Mouse (Mus musculus): ENCODE measurements around the gene Opa1. TPM values are rescaled to one million over a fixed set of nuclear protein-coding genes. Genes with fewer than 3 reads are reported as not detected.

The Opa1 gene
- polyA plus RNA-seq, 1 experiment from 2014 or later, result 64.8 TPM

- WGBS, result 36% methylated on average over 11 of the region's 11 CpGs
- no peak overlapping the region for H3K4me3 ChIP-seq (ENCODE audit: low read depth, low read length)
- peaks cover 17% of the 10 kb centered on the region; the same call in 1 of the 2 replicates for H3K4me1 ChIP-seq (ENCODE audit: control insufficient read depth, insufficient read depth, low read length)
- no peaks in the 10 kb centered on the region for H3K27me3 ChIP-seq (ENCODE audit: control insufficient read depth, insufficient read depth, low read length)
- H3K9ac ChIP-seq (replicated peaks; ENCODE audit: low read depth, low read length), result no peak overlapping the region
- H3K36me3 ChIP-seq (ENCODE audit: control insufficient read depth, insufficient read depth, low read length), result no peaks in the 10 kb centered on the region
- no peak overlapping the region for H3K27ac ChIP-seq (ENCODE audit: low read depth, low read length)
- no peaks in the 10 kb centered on the region for H3K9me3 ChIP-seq (ENCODE audit: control insufficient read depth, low read length)
- no peak overlapping the region for H3K4me2 ChIP-seq (ENCODE audit: low read depth, low read length)
- ATAC-seq (ENCODE audit: low read depth), result no peak
Observed at GRCm38 (mm10) chr16:29689187-29689819, 110.2 kb downstream of the Opa1 start.

DNA sequence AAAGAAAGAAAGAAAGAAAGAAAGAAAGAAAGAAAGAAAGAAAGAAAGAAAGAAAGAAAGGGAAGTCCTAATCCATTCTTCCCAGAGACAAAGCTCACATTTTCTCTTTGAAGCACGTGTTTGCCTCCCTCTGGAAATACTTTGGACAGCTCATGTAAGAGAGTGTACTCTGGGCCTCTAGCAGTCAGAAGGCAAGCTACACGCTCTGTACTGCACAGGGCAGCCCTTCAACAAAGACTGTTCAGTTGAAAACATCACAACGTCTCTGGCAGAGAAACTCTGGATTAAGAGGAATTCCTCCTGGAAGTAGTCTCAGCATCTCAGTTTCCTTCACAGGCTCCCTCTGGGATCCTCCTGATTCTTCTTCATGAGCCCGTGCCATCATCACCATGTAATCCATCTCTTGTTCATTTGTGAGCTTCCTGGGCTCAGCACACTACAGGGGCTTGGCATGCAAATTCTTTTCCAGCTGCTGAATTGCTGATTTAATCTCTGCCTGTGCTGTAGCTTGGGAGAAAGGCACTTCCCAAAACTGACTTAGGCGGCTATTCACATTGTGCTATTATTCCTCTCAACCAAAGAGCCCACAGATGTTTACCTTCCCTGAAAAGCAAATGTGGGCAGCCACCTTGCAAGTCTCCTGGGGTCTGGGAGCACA, 114.0 kb downstream of the Opa1 start:
- H3K4me2 ChIP-seq (ENCODE audit: low read depth, low read length), result no peak overlapping the region
- H3K9ac ChIP-seq (replicated peaks; ENCODE audit: low read depth, low read length), result no peak overlapping the region
- H3K27me3 ChIP-seq (ENCODE audit: control insufficient read depth, insufficient read depth, low read length), result no peaks in the 10 kb centered on the region
- H3K27ac ChIP-seq (ENCODE audit: low read depth, low read length), result peak overlapping the region; percentile 40; the same call in 1 of the 2 replicates
- 28% methylated on average over 5 of the region's 5 CpGs for WGBS
- ATAC-seq (ENCODE audit: low read depth), result no peak
- no peaks in the 10 kb centered on the region for H3K36me3 ChIP-seq (ENCODE audit: control insufficient read depth, insufficient read depth, low read length)
- no peak overlapping the region for H3K4me3 ChIP-seq (ENCODE audit: low read depth, low read length)
- H3K4me1 ChIP-seq (ENCODE audit: control insufficient read depth, insufficient read depth, low read length), result peaks cover 18% of the 10 kb centered on the region; the same call in 1 of the 2 replicates
- no peaks in the 10 kb centered on the region for H3K9me3 ChIP-seq (ENCODE audit: control insufficient read depth, low read length)

GRCm38 (mm10) chr16:29693791-29694419, 114.8 kb downstream of the Opa1 start:
- Histone ChIP-seq H3K27me3 (ENCODE audit: control insufficient read depth, insufficient read depth, low read length) (no peaks in the 10 kb centered on the region), H3K4me1 (ENCODE audit: control insufficient read depth, insufficient read depth, low read length) (peaks cover 17% of the 10 kb centered on the region; the same call in 1 of the 2 replicates), H3K9me3 (ENCODE audit: control insufficient read depth, low read length) (no peaks in the 10 kb centered on the region), H3K9ac (replicated peaks; ENCODE audit: low read depth, low read length) (no peak overlapping the region), H3K4me3 (ENCODE audit: low read depth, low read length) (no peak overlapping the region), H3K27ac (ENCODE audit: low read depth, low read length) (peak overlapping the region; percentile 40; the same call in 1 of the 2 replicates), H3K36me3 (ENCODE audit: control insufficient read depth, insufficient read depth, low read length) (no peaks in the 10 kb centered on the region), H3K4me2 (ENCODE audit: low read depth, low read length) (no peak overlapping the region)
- ATAC-seq (ENCODE audit: low read depth), result 0 out of 2 replicates have a peak, but pooled peaks have one; percentile 7
- 52% methylated on average over 6 of the region's 6 CpGs for WGBS

DNA sequence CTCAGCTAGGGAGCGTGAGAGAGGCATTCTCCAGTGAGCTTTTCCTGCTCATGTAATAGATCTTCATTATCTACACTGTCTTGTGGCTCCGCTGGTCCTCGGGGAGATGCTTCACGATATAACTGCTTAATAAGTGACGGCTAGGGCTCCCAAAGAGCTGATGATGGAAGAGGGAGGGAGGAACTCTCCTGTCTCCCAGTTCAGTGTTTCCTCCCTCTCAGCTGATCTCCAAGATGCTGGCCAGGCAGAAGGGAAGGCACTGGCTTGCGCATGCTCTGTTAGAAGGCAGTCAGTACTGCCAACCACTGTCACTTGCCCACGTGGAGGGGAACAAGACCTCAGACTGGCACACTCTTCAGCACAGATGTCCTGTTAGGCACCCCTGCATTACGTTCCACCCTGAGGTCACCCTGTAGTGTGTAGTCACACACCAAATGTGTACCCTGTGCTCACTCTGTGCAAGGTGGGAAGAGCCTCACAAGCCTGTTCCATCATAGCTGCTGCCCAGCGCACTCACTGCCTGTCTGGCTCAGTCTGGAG, 115.4 kb downstream of the Opa1 start:
- H3K36me3 ChIP-seq (ENCODE audit: control insufficient read depth, insufficient read depth, low read length), result no peaks in the 10 kb centered on the region
- WGBS, result 36% methylated on average over 9 of the region's 9 CpGs
- peaks cover 17% of the 10 kb centered on the region; the same call in 1 of the 2 replicates for H3K4me1 ChIP-seq (ENCODE audit: control insufficient read depth, insufficient read depth, low read length)
- H3K9ac ChIP-seq (replicated peaks; ENCODE audit: low read depth, low read length), result no peak overlapping the region
- no peaks in the 10 kb centered on the region for H3K9me3 ChIP-seq (ENCODE audit: control insufficient read depth, low read length)
- H3K27ac ChIP-seq (ENCODE audit: low read depth, low read length), result no peak overlapping the region
- no peaks in the 10 kb centered on the region for H3K27me3 ChIP-seq (ENCODE audit: control insufficient read depth, insufficient read depth, low read length)
- no peak overlapping the region for H3K4me2 ChIP-seq (ENCODE audit: low read depth, low read length)
- peak; percentile 66 for ATAC-seq (ENCODE audit: low read depth)
- no peak overlapping the region for H3K4me3 ChIP-seq (ENCODE audit: low read depth, low read length)

Other genes with a start within 250 kb of the Opa1 start
- 1.2 and 1.4 TPM in 2 replicates for gene Atp13a5, start 200.6 kb upstream of the Opa1 start, polyA plus RNA-seq (2014; fragmentation: Nextera tagmentation; extraction: Ambion mirVana)
- 0.26 and 0.44 TPM in 2 replicates for gene Atp13a4, start 34.5 kb upstream of the Opa1 start, polyA plus RNA-seq (2014; fragmentation: Nextera tagmentation; extraction: Ambion mirVana)